Mouse (Mus musculus): Measurements from ENCODE around the gene Abcc2. TPM values are rescaled to one million over a fixed set of nuclear protein-coding genes. Genes with fewer than 3 reads are reported as not detected.

The Abcc2 gene
- polyA plus RNA-seq, 1 experiment, result 49.5 TPM

- WGBS, result 66% methylated on average over 8 of the region's 8 CpGs
- no peaks in the 10 kb centered on the region for H3K27me3 ChIP-seq (ENCODE audit: control insufficient read depth, insufficient read depth, low read length)
- no peak overlapping the region for H3K4me3 ChIP-seq (ENCODE audit: low read depth, low read length)
- H3K27ac ChIP-seq (ENCODE audit: insufficient read depth, low read depth, low read length), result no peak overlapping the region
- TF ChIP-seq POLR2A (IDR thresholded peaks at IDR 0.05; ENCODE audit: low read depth, low read length), result no peak
- no peak for TF ChIP-seq CTCF (IDR thresholded peaks at IDR 0.05; ENCODE audit: extremely low read depth, insufficient read length, insufficient replicate concordance, low read depth, low read length)
- H3K4me1 ChIP-seq (ENCODE audit: control insufficient read depth, insufficient read depth, insufficient read length, low read length), result no peaks in the 10 kb centered on the region
- H3K36me3 ChIP-seq (ENCODE audit: control insufficient read depth, insufficient read depth, low read length), result peaks cover 39% of the 10 kb centered on the region
Measured at GRCm38 (mm10) chr19:43795511-43795910, 13.5 kb downstream of the Abcc2 start.

- H3K27ac ChIP-seq (ENCODE audit: insufficient read depth, low read depth, low read length), result no peak overlapping the region
- TF ChIP-seq POLR2A (IDR thresholded peaks at IDR 0.05; ENCODE audit: low read depth, low read length) (no peak), CTCF (IDR thresholded peaks at IDR 0.05; ENCODE audit: extremely low read depth, insufficient read length, insufficient replicate concordance, low read depth, low read length) (no peak)
- H3K27me3 ChIP-seq (ENCODE audit: control insufficient read depth, insufficient read depth, low read length), result no peaks in the 10 kb centered on the region
- H3K4me3 ChIP-seq (ENCODE audit: low read depth, low read length), result no peak overlapping the region
- H3K4me1 ChIP-seq (ENCODE audit: control insufficient read depth, insufficient read depth, insufficient read length, low read length), result no peaks in the 10 kb centered on the region
- H3K36me3 ChIP-seq (ENCODE audit: control insufficient read depth, insufficient read depth, low read length), result peaks cover 40% of the 10 kb centered on the region
- WGBS, result 29% methylated on average over 5 of the region's 5 CpGs
Measured at GRCm38 (mm10) chr19:43797216-43797615, 15.2 kb downstream of the Abcc2 start.

- 78% methylated on average over 9 of the region's 9 CpGs for WGBS
Measured at GRCm38 (mm10) chr19:43801427-43802051, 19.5 kb downstream of the Abcc2 start.

GRCm38 (mm10) chr19:43803866-43804265 lies 21.9 kb downstream of the Abcc2 start:
- no peak overlapping the region for H3K4me3 ChIP-seq (ENCODE audit: low read depth, low read length)
- H3K27me3 ChIP-seq (ENCODE audit: control insufficient read depth, insufficient read depth, low read length), result no peaks in the 10 kb centered on the region
- no peak for TF ChIP-seq CTCF (IDR thresholded peaks at IDR 0.05; ENCODE audit: extremely low read depth, insufficient read length, insufficient replicate concordance, low read depth, low read length)
- no peak for TF ChIP-seq POLR2A (IDR thresholded peaks at IDR 0.05; ENCODE audit: low read depth, low read length)
- H3K4me1 ChIP-seq (ENCODE audit: control insufficient read depth, insufficient read depth, insufficient read length, low read length), result peaks cover 6% of the 10 kb centered on the region; the same call in 1 of the 2 replicates
- 92% methylated on average over 10 of the region's 10 CpGs for WGBS
- peaks cover 68% of the 10 kb centered on the region for H3K36me3 ChIP-seq (ENCODE audit: control insufficient read depth, insufficient read depth, low read length)
- no peak overlapping the region for H3K27ac ChIP-seq (ENCODE audit: insufficient read depth, low read depth, low read length)

More at GRCm38 (mm10) chr19:43801427-43802051, 19.5 kb downstream of the Abcc2 start:
- Histone ChIP-seq H3K27me3 (ENCODE audit: control insufficient read depth, insufficient read depth, low read length) (no peaks in the 10 kb centered on the region), H3K4me1 (ENCODE audit: control insufficient read depth, insufficient read depth, insufficient read length, low read length) (no peaks in the 10 kb centered on the region), H3K36me3 (ENCODE audit: control insufficient read depth, insufficient read depth, low read length) (peaks cover 67% of the 10 kb centered on the region), H3K4me3 (ENCODE audit: low read depth, low read length) (no peak overlapping the region), H3K27ac (ENCODE audit: insufficient read depth, low read depth, low read length) (no peak overlapping the region)
- TF ChIP-seq POLR2A (IDR thresholded peaks at IDR 0.05; ENCODE audit: low read depth, low read length) (no peak), CTCF (IDR thresholded peaks at IDR 0.05; ENCODE audit: extremely low read depth, insufficient read length, insufficient replicate concordance, low read depth, low read length) (no peak)

- WGBS, result 33% methylated on average over 4 of the region's 4 CpGs
- Histone ChIP-seq H3K36me3 (ENCODE audit: control insufficient read depth, insufficient read depth, low read length) (peaks cover 57% of the 10 kb centered on the region), H3K4me3 (ENCODE audit: low read depth, low read length) (no peak overlapping the region), H3K27ac (ENCODE audit: insufficient read depth, low read depth, low read length) (peak overlapping the region; percentile 54), H3K27me3 (ENCODE audit: control insufficient read depth, insufficient read depth, low read length) (no peaks in the 10 kb centered on the region), H3K4me1 (ENCODE audit: control insufficient read depth, insufficient read depth, insufficient read length, low read length) (peaks cover 29% of the 10 kb centered on the region; the same call in 1 of the 2 replicates)
- no peak for TF ChIP-seq CTCF (IDR thresholded peaks at IDR 0.05; ENCODE audit: extremely low read depth, insufficient read length, insufficient replicate concordance, low read depth, low read length)
- no peak for TF ChIP-seq POLR2A (IDR thresholded peaks at IDR 0.05; ENCODE audit: low read depth, low read length)
Measured at GRCm38 (mm10) chr19:43809331-43809730, 27.3 kb downstream of the Abcc2 start.

- WGBS, result 24% methylated on average over 4 of the region's 4 CpGs
- Histone ChIP-seq H3K27me3 (ENCODE audit: control insufficient read depth, insufficient read depth, low read length) (no peaks in the 10 kb centered on the region), H3K27ac (ENCODE audit: insufficient read depth, low read depth, low read length) (peak overlapping the region; percentile 54), H3K4me3 (ENCODE audit: low read depth, low read length) (no peak overlapping the region), H3K36me3 (ENCODE audit: control insufficient read depth, insufficient read depth, low read length) (peaks cover 58% of the 10 kb centered on the region), H3K4me1 (ENCODE audit: control insufficient read depth, insufficient read depth, insufficient read length, low read length) (peaks cover 34% of the 10 kb centered on the region)
- no peak for TF ChIP-seq CTCF (IDR thresholded peaks at IDR 0.05; ENCODE audit: extremely low read depth, insufficient read length, insufficient replicate concordance, low read depth, low read length)
- no peak for TF ChIP-seq POLR2A (IDR thresholded peaks at IDR 0.05; ENCODE audit: low read depth, low read length)
Measured at GRCm38 (mm10) chr19:43811419-43811818, 29.4 kb downstream of the Abcc2 start.

GRCm38 (mm10) chr19:43813315-43813714 lies 31.3 kb downstream of the Abcc2 start:
- Histone ChIP-seq H3K36me3 (ENCODE audit: control insufficient read depth, insufficient read depth, low read length) (peaks cover 59% of the 10 kb centered on the region), H3K4me1 (ENCODE audit: control insufficient read depth, insufficient read depth, insufficient read length, low read length) (peaks cover 33% of the 10 kb centered on the region), H3K27me3 (ENCODE audit: control insufficient read depth, insufficient read depth, low read length) (no peaks in the 10 kb centered on the region), H3K27ac (ENCODE audit: insufficient read depth, low read depth, low read length) (peak overlapping the region; percentile 99), H3K4me3 (ENCODE audit: low read depth, low read length) (no peak overlapping the region)
- no peak for TF ChIP-seq POLR2A (IDR thresholded peaks at IDR 0.05; ENCODE audit: low read depth, low read length)
- TF ChIP-seq CTCF (IDR thresholded peaks at IDR 0.05; ENCODE audit: extremely low read depth, insufficient read length, insufficient replicate concordance, low read depth, low read length), result no peak
- 31% methylated on average over 10 of the region's 10 CpGs for WGBS

All from small intestine, adult 2 months (tissue).